Mouse (Mus musculus) left cerebral cortex, postnatal 4 days (tissue): ENCODE data around the gene Iqck. TPM values are rescaled to one million over a fixed set of nuclear protein-coding genes. Genes with fewer than 3 reads are reported as not detected.
A peak's percentile ranks its signal among the peaks of the same experiment; 100 is the strongest.

Source experiments
- DNase-seq: peaks from one replicate; pipeline ENCODE4 v3.0.0-alpha.2; 2022
- intact Hi-C: fragments of 180-260 bp; cut with DNase I; formaldehyde crosslinking; loops from one replicate; pipeline ENCODE4 v1.15.1; 2025
- total RNA-seq, 2 experiments: library from RNA; stranded (reverse); gene quantifications; 2 replicates each; pipeline ENCODE4 v1.2.3; 2021

Iqck gene
- total RNA-seq, 2 experiments from 2014 or later, result 3.5 to 4.0 TPM

- no peak for DNase-seq
- intact Hi-C loops, result no loop called here
Measured at GRCm38 (mm10) chr7:118944884-118945283, 89.3 kb downstream of the Iqck start.

DNA sequence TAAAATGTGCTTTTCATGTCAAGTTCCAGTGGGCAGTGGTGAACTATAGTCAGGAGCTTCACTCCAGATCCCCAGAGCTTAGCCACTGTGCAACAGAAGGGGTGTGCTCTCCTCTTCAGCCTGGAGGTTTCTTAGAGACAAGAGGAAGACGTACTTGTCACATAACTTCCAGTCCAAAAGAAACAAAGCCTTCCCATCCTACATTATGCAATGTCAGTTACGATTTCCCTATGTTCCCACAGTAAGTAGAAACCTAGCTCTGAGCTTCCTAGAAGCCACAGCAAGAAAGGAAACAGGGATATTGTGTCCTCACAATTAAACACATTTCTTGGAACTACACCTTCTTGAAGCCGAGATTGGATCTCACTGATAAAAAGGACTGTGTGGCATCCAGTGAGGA lies 91.7 kb downstream of the Iqck start:
- intact Hi-C loops, result no loop called here
- DNase-seq, result no peak

DNA sequence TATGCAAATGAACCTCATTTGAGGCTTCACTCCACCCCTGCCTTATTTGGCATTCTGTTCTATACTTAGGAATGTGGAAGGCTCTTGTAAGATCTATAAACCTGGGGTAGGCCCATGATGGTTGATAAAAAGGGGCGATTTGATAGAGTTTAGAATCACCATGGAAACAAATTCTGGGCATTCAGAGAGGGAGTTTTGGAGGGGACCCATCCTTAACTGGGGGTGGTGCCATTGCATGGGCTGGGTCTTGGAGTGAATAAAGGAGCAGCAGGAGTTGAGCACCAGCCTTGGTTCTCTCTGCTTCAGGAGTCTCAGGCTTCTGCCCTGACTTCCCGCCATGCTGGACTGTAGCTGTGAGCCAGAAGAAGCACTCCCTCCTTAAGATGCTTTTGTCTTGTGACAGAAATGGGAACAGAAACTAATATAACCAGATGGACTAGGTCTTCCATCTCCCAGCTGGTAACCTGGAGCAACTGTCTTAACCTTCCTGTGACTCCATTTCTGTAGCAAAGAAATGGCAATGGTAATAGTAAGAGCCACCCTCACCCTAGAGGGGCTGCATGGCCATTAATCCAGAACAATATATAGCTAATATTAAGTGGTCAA lies 93.2 kb downstream of the Iqck start:
- intact Hi-C loops, result no loop called here
- DNase-seq, result no peak

- DNase-seq, result no peak
- intact Hi-C loops, result no loop called here
Measured at GRCm38 (mm10) chr7:118949749-118950148, 94.2 kb downstream of the Iqck start.

DNA sequence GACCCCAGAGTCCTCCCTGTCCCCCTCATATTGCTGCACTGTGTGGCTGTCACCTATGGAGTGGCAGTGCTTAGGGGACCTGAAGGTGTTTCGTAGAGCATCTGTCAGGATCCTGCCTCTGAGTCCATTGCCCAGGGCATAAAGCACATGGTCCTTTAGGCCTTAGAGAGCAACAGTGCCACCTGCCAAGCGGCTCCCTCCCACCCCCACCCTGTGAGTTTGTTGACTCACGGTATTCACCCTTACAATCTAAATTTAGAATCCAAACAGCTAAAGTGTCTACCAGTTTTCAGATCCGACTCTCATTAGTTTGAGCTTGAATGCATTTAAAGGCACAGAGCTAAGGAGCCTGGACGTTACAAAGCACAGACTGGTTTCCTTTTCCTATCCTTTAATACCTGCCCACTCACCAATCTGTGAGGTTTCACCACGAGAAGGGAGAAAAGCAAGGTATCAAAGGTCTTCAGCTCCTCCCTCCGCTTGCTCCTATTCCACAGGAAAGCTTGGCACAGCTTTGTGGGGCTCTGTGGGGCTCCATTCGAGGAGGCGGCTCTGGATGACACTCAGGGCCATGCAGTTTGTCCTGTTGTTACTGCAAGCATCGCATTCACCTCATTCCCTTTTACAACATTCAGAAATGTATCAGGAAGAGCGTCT lies 98.2 kb downstream of the Iqck start:
- DNase-seq, result no peak
- intact Hi-C loops, result no loop called here

DNA sequence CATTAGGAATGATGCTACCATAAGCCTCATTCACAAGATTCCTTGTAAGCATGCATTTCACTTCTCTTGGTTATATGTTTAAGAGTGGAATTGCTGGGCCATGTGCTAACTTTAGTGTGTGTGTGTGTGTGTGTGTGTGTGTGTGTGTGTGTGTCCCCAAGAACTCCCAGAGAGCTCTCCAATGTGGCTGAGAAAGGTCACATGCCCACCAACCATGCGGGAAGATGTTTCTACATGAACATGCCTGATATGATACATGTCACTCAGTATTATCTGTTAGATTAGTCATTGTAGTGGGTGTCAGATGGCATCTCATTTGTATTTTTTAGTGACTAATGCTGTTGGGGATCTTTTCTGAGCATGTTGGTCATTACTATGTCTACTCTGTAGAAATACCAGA lies 99.4 kb downstream of the Iqck start:
- DNase-seq, result no peak
- intact Hi-C loops, result no loop called here

GRCm38 (mm10) chr7:118956616-118957246 lies 101.2 kb downstream of the Iqck start:
- no peak for DNase-seq
- intact Hi-C loops, result no loop called here

DNA sequence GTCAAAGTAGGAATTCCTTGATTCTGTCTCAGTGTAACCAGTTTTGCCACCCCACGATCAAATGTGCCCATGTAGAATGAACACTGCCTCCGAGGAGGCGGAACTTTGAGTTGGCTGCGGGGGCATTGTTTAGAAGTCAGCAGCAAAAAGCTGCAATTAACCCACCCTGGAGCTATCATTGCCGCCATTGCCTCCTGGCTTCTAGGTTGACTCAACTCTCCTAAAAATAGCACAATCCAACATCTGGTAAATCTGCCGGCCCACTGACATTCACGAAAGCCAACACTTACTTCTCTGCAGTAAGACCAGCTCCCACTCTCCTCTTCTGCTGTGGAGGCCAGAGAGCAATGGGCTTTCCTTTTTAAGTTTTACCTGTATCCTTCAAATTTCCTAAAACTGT lies 103.7 kb downstream of the Iqck start:
- intact Hi-C loops, result no loop called here
- DNase-seq, result no peak

- DNase-seq, result no peak
- intact Hi-C loops, result no loop called here
Measured at GRCm38 (mm10) chr7:118964777-118965176, 109.2 kb downstream of the Iqck start.

DNA sequence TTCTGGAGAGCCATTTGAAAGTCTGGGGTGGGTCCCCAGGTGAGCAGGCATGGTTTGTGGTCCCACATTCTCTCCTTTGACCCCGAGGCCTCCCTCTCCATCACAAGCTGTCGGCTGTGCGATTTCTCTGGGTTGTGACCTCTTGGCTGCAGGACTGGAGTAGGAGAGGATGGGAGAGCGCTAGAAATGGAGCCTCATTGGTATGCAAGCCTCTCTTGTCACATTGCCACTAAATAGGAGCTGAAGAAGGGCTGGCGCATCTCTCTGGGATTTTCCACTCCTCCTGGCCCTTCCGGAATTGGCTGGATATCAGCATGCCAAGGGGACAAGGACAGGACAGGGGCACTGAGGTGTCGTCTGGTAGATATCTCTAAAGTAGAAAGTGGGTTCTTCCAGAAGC lies 109.6 kb downstream of the Iqck start:
- no peak for DNase-seq
- intact Hi-C loops, result no loop called here

DNA sequence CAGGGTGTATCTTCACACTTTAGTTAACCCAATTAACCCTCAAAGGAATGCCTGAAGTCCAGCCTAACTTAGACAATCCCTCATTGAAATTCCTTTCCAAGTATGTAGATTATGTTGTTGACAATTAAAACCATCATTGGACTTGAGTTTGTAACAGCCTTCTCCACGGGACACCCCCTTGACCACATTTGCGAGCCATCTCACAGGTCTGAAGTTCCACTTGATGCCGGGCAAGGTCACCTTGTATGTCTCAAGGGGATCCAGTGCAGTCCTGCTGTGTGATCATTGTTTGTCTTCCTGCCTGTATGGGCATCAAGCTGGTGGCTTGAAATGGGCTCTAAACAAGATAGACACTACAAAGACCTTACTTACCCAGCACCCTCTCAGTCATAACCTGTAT lies 113.3 kb downstream of the Iqck start:
- no peak for DNase-seq
- intact Hi-C loops, result no loop called here

DNA sequence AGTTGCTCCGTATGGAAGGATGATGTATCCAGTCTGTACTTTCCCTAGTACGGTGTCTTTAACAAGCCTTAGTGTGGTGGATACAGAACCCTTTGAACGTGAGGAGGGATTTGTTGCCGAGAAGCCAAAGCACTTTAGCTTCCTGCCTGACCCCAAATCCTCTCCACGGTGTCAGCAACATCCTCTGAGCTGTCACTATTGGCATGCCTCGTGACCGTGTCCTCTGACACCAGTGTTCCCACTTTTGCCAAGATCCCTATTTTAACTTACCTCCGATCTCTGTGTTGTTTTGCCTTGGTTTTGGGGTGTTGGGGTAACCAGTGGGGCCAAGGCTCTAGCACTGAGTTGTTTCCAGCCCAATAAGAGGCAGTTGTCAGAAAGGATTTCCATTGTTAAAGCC lies 115.9 kb downstream of the Iqck start:
- DNase-seq, result no peak
- intact Hi-C loops, result no loop called here

GRCm38 (mm10) chr7:118972306-118972705 lies 116.8 kb downstream of the Iqck start:
- intact Hi-C loops, result no loop called here
- peak; percentile 68 for DNase-seq

GRCm38 (mm10) chr7:118973377-118973776 lies 117.8 kb downstream of the Iqck start:
- no peak for DNase-seq
- intact Hi-C loops, result no loop called here

GRCm38 (mm10) chr7:118975837-118976236 lies 120.3 kb downstream of the Iqck start:
- DNase-seq, result no peak
- intact Hi-C loops, result no loop called here

- DNase-seq, result peak; percentile 65
- intact Hi-C loops, result no loop called here
Measured at GRCm38 (mm10) chr7:118976414-118977166, 121.0 kb downstream of the Iqck start.

- intact Hi-C loops, result no loop called here
- no peak for DNase-seq
Measured at GRCm38 (mm10) chr7:118977167-118977543, 121.6 kb downstream of the Iqck start.

- no peak for DNase-seq
- intact Hi-C loops, result no loop called here
Measured at GRCm38 (mm10) chr7:118979121-118979520, 123.6 kb downstream of the Iqck start.

GRCm38 (mm10) chr7:118979708-118980107 lies 124.2 kb downstream of the Iqck start:
- DNase-seq, result peak; percentile 60
- intact Hi-C loops, result no loop called here

- peak; percentile 43 for DNase-seq
- intact Hi-C loops, result no loop called here
Measured at GRCm38 (mm10) chr7:118981346-118981745, 125.8 kb downstream of the Iqck start.

DNA sequence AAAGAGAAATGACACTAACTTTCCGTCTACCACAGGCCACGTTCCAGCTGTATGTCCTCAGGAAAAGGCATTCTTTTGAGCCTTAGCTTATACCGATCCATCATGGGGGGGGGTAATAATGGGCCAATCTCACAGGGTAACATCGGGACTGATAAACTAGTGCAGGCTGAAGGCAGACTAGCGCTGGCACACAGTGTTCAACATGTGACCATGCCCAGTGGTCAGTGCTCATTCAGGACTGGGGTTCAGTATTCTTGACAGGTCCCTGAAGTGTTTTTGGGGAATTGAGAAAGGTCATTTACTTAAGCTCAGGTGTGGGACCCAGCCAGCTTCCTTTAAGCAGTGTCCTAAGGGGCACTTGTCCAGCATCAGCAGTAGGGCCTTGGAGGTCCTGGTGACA lies 126.3 kb downstream of the Iqck start:
- intact Hi-C loops, result no loop called here

GRCm38 (mm10) chr7:118982586-118982985 lies 127.0 kb downstream of the Iqck start:
- DNase-seq, result no peak
- intact Hi-C loops, result no loop called here

More for the DNA sequence above, 126.3 kb downstream of the Iqck start:
- DNase-seq, result no peak
